Mouse (Mus musculus): ENCODE measurements around the gene Tfpi2. TPM values are rescaled to one million over a fixed set of nuclear protein-coding genes. Genes with fewer than 3 reads are reported as not detected.
A peak's percentile ranks its signal among the peaks of the same experiment; 100 is the strongest.

Gene Tfpi2
- 0.46 and 0.52 TPM in 2 replicates for polyA plus RNA-seq (2014; fragmentation: Nextera tagmentation; extraction: Ambion mirVana)

GRCm38 (mm10) chr6:3988750-3989149 is at the start of gene Tfpi2:
Tfpi2 (minus strand) TSS chr6:3988919.
- no peaks in the 10 kb centered on the region for H3K9me3 ChIP-seq (ENCODE audit: control insufficient read depth, low read length)
- no peak within 1 kb of the TSS for H3K4me2 ChIP-seq (ENCODE audit: low read depth, low read length)
- H3K36me3 ChIP-seq (ENCODE audit: control insufficient read depth, insufficient read depth, low read length) = no peaks in the 10 kb centered on the region
- ATAC-seq (ENCODE audit: low read depth) = no peak
- no peaks in the 10 kb centered on the region for H3K4me1 ChIP-seq (ENCODE audit: control insufficient read depth, insufficient read depth, low read length)
- 79% methylated on average over 3 of the region's 3 CpGs for WGBS
- no peaks in the 10 kb centered on the region for H3K27me3 ChIP-seq (ENCODE audit: control insufficient read depth, insufficient read depth, low read length)
- H3K27ac ChIP-seq (ENCODE audit: low read depth, low read length) = no peak within 1 kb of the TSS
- no peak within 1 kb of the TSS for H3K9ac ChIP-seq (replicated peaks; ENCODE audit: low read depth, low read length)
- H3K4me3 ChIP-seq (ENCODE audit: low read depth, low read length) = no peak within 1 kb of the TSS

GRCm38 (mm10) chr6:4030956-4031355 is 42.2 kb upstream of the Tfpi2 start:
- H3K36me3 ChIP-seq (ENCODE audit: control insufficient read depth, insufficient read depth, low read length) = no peaks in the 10 kb centered on the region

DNA sequence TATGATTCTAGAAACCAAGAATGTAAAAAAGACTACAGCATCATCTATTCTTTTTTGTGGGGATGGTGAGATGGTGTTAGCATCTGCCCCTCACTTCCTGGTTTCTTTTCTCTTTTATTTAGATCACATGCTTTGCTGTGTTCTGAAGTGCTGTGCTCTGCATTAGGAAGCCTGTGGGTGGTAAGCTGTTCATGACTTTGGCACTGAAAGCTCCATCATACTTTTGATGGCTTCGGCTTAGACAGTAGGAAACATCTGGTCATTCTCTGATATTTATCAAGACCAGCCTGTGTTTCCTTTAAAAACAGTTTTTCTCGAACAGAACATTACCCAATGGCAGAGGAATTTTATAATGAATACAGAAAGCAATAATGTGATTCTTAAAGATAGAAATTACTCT is 37.6 kb upstream of the Tfpi2 start:
- Histone ChIP-seq H3K27me3 (ENCODE audit: control insufficient read depth, insufficient read depth, low read length) (no peaks in the 10 kb centered on the region), H3K9ac (replicated peaks; ENCODE audit: low read depth, low read length) (no peak overlapping the region), H3K4me3 (ENCODE audit: low read depth, low read length) (no peak overlapping the region), H3K27ac (ENCODE audit: low read depth, low read length) (no peak overlapping the region), H3K4me1 (ENCODE audit: control insufficient read depth, insufficient read depth, low read length) (no peaks in the 10 kb centered on the region), H3K36me3 (ENCODE audit: control insufficient read depth, insufficient read depth, low read length) (no peaks in the 10 kb centered on the region), H3K9me3 (ENCODE audit: control insufficient read depth, low read length) (no peaks in the 10 kb centered on the region), H3K4me2 (ENCODE audit: low read depth, low read length) (no peak overlapping the region)
- no peak for ATAC-seq (ENCODE audit: low read depth)
- 73% methylated on average over 2 of the region's 2 CpGs for WGBS

More at GRCm38 (mm10) chr6:4030956-4031355, 42.2 kb upstream of the Tfpi2 start:
- H3K9me3 ChIP-seq (ENCODE audit: control insufficient read depth, low read length) = no peaks in the 10 kb centered on the region
- H3K4me3 ChIP-seq (ENCODE audit: low read depth, low read length) = no peak overlapping the region
- no peaks in the 10 kb centered on the region for H3K4me1 ChIP-seq (ENCODE audit: control insufficient read depth, insufficient read depth, low read length)
- ATAC-seq (ENCODE audit: low read depth) = no peak
- H3K9ac ChIP-seq (replicated peaks; ENCODE audit: low read depth, low read length) = no peak overlapping the region
- 77% methylated on average over 3 of the region's 3 CpGs for WGBS
- H3K27me3 ChIP-seq (ENCODE audit: control insufficient read depth, insufficient read depth, low read length) = no peaks in the 10 kb centered on the region
- no peak overlapping the region for H3K4me2 ChIP-seq (ENCODE audit: low read depth, low read length)
- no peak overlapping the region for H3K27ac ChIP-seq (ENCODE audit: low read depth, low read length)

DNA sequence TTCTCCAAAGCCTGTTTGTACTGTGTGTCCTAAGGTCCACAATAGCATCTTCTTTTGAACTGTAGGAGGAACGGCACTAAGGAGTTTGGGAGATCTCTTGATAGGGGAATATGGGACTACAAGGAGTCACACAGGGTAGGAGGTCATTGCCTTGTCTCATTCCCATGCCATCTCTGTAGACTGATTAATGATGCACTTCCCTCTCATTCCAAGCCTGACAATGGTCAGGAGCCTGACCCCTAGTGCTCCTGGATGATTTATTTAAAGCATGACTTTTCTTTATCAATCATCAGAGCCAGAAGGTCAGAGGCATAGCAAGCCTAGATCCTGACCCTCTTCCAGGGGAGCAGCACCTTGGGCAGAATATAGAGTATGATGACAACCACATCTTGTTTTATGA is 33.9 kb upstream of the Tfpi2 start:
- Histone ChIP-seq H3K9me3 (ENCODE audit: control insufficient read depth, low read length) (no peaks in the 10 kb centered on the region), H3K4me1 (ENCODE audit: control insufficient read depth, insufficient read depth, low read length) (no peaks in the 10 kb centered on the region), H3K9ac (replicated peaks; ENCODE audit: low read depth, low read length) (no peak overlapping the region), H3K4me2 (ENCODE audit: low read depth, low read length) (no peak overlapping the region), H3K36me3 (ENCODE audit: control insufficient read depth, insufficient read depth, low read length) (no peaks in the 10 kb centered on the region), H3K27me3 (ENCODE audit: control insufficient read depth, insufficient read depth, low read length) (no peaks in the 10 kb centered on the region), H3K4me3 (ENCODE audit: low read depth, low read length) (no peak overlapping the region), H3K27ac (ENCODE audit: low read depth, low read length) (no peak overlapping the region)
- WGBS = 40% methylated on average over 1 of the region's 1 CpGs
- ATAC-seq (ENCODE audit: low read depth) = no peak

DNA sequence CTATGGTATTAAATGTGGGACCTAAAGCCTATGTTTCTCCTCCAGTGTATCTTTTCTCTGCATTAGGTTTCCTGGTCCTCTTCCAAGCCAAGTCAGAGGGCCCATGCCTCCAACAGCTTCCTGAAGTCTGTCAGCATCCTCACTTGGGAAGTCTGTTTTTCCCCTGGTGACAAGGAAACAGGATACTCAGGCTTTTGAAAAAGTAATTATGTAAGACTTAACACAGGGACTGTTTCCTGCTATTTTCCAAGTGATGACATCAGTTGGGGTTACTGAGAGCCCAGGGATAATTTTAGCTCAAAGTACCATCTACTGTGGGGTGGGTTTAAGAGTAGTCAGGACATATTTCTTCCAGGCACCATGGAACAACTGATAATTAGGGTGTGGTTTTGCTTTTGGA is 20.8 kb upstream of the Tfpi2 start:
- H3K36me3 ChIP-seq (ENCODE audit: control insufficient read depth, insufficient read depth, low read length) = no peaks in the 10 kb centered on the region
- ATAC-seq (ENCODE audit: low read depth) = no peak
- H3K4me1 ChIP-seq (ENCODE audit: control insufficient read depth, insufficient read depth, low read length) = no peaks in the 10 kb centered on the region

DNA sequence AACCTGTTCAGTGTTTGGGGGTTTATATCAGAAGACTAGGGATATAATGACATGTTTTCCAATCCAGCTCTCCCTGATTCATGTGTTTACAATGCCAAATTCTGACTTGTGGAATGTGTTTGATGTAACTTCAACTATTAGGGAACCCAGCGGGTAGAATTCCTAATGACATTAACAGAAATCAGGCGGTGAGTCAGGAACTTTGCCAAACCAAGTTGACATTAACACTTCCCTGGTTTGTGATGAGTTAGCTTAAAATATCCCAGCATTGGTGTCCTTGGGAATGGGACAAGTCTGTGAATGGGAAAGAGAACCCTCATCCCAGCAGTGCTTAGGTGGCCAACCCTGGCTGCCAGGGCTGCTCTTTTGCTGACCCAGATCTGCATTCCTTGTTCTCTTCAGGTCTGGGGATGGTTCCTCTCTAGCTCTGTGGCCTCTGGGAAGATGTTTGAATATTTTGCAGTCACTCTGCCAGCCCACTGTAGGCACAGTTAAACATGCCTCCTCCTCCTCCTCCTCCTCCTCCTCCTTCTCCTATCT is 19.9 kb upstream of the Tfpi2 start:
- no peaks in the 10 kb centered on the region for H3K27me3 ChIP-seq (ENCODE audit: control insufficient read depth, insufficient read depth, low read length)
- no peak overlapping the region for H3K9ac ChIP-seq (replicated peaks; ENCODE audit: low read depth, low read length)
- ATAC-seq (ENCODE audit: low read depth) = no peak
- no peaks in the 10 kb centered on the region for H3K36me3 ChIP-seq (ENCODE audit: control insufficient read depth, insufficient read depth, low read length)
- no peak overlapping the region for H3K4me2 ChIP-seq (ENCODE audit: low read depth, low read length)
- WGBS = 86% methylated on average over 2 of the region's 2 CpGs
- no peak overlapping the region for H3K4me3 ChIP-seq (ENCODE audit: low read depth, low read length)
- no peaks in the 10 kb centered on the region for H3K4me1 ChIP-seq (ENCODE audit: control insufficient read depth, insufficient read depth, low read length)
- no peaks in the 10 kb centered on the region for H3K9me3 ChIP-seq (ENCODE audit: control insufficient read depth, low read length)
- no peak overlapping the region for H3K27ac ChIP-seq (ENCODE audit: low read depth, low read length)

More for the DNA sequence above, 20.8 kb upstream of the Tfpi2 start:
- Histone ChIP-seq H3K27ac (ENCODE audit: low read depth, low read length) (no peak overlapping the region), H3K27me3 (ENCODE audit: control insufficient read depth, insufficient read depth, low read length) (no peaks in the 10 kb centered on the region), H3K4me2 (ENCODE audit: low read depth, low read length) (no peak overlapping the region), H3K9me3 (ENCODE audit: control insufficient read depth, low read length) (no peaks in the 10 kb centered on the region), H3K9ac (replicated peaks; ENCODE audit: low read depth, low read length) (no peak overlapping the region), H3K4me3 (ENCODE audit: low read depth, low read length) (no peak overlapping the region)

DNA sequence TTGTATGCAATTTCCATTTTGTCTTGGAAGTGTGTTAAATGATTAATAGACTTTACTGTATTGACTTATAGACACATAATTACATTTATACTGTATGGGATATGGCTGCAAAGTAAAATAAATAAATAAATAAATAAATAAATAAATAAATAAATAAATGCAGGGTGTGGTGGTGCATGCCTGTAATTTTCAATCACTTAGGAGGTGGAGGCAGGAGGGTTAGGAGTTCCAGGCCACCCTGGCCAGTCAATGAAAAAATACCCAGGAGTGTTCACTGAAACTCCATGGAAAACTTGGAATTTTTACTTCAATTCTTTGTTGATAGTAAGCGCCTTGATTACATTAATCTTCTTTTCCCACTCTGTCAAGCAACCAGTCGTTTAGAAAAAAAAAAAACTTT is 16.1 kb upstream of the Tfpi2 start:
- Histone ChIP-seq H3K9ac (replicated peaks; ENCODE audit: low read depth, low read length) (no peak overlapping the region), H3K4me2 (ENCODE audit: low read depth, low read length) (no peak overlapping the region)
- 83% methylated on average over 2 of the region's 2 CpGs for WGBS

DNA sequence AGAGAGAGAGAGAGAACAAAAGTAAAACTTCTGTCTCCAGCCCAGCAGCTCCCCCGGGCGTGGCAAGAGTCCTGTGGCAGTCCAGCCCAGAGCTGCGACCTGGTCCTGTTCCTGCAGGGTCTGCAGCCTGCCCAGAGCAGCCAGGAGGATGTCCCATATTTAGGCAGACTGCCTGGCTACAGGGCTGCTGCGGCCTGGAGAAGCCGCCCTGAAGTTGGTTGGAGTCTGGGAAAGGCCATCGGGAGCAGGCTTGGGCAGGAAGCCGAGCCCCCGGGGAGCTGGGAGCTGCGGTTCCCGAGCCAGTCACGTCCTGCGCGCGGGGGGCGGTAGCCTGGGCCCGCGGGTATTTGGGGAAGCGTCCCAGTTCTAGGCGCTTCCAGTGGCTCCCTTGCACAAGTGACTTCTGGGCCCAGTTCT is 15.2 kb upstream of the Tfpi2 start, which contains the start of gene Gng11:
Gene Gng11 (plus strand): TSS at position 15 of the 417 bp plus-strand sequence.
- Histone ChIP-seq H3K27me3 (ENCODE audit: control insufficient read depth, insufficient read depth, low read length) (no peaks in the 10 kb centered on the region), H3K9ac (replicated peaks; ENCODE audit: low read depth, low read length) (peak within 1 kb of the TSS; percentile 28; the same call in 1 of the 2 replicates), H3K4me1 (ENCODE audit: control insufficient read depth, insufficient read depth, low read length) (no peaks in the 10 kb centered on the region), H3K9me3 (ENCODE audit: control insufficient read depth, low read length) (no peaks in the 10 kb centered on the region), H3K4me2 (ENCODE audit: low read depth, low read length) (peak within 1 kb of the TSS; percentile 42), H3K4me3 (ENCODE audit: low read depth, low read length) (peak within 1 kb of the TSS; percentile 27), H3K27ac (ENCODE audit: low read depth, low read length) (peak within 1 kb of the TSS; percentile 48), H3K36me3 (ENCODE audit: control insufficient read depth, insufficient read depth, low read length) (no peaks in the 10 kb centered on the region)
- 1% methylated on average over 19 of the region's 19 CpGs for WGBS
- peak; percentile 72 for ATAC-seq (ENCODE audit: low read depth)

More for the DNA sequence above, 16.1 kb upstream of the Tfpi2 start:
- Histone ChIP-seq H3K27me3 (ENCODE audit: control insufficient read depth, insufficient read depth, low read length) (no peaks in the 10 kb centered on the region), H3K27ac (ENCODE audit: low read depth, low read length) (no peak overlapping the region), H3K4me3 (ENCODE audit: low read depth, low read length) (peak overlapping the region; percentile 27), H3K4me1 (ENCODE audit: control insufficient read depth, insufficient read depth, low read length) (no peaks in the 10 kb centered on the region), H3K36me3 (ENCODE audit: control insufficient read depth, insufficient read depth, low read length) (no peaks in the 10 kb centered on the region), H3K9me3 (ENCODE audit: control insufficient read depth, low read length) (no peaks in the 10 kb centered on the region)
- ATAC-seq (ENCODE audit: low read depth) = no peak

- no peak for ATAC-seq (ENCODE audit: low read depth)
- Histone ChIP-seq H3K9ac (replicated peaks; ENCODE audit: low read depth, low read length) (no peak overlapping the region), H3K27me3 (ENCODE audit: control insufficient read depth, insufficient read depth, low read length) (no peaks in the 10 kb centered on the region), H3K4me2 (ENCODE audit: low read depth, low read length) (peak overlapping the region; percentile 42; the same call in 1 of the 2 replicates), H3K9me3 (ENCODE audit: control insufficient read depth, low read length) (no peaks in the 10 kb centered on the region), H3K4me3 (ENCODE audit: low read depth, low read length) (no peak overlapping the region), H3K36me3 (ENCODE audit: control insufficient read depth, insufficient read depth, low read length) (no peaks in the 10 kb centered on the region), H3K4me1 (ENCODE audit: control insufficient read depth, insufficient read depth, low read length) (no peaks in the 10 kb centered on the region), H3K27ac (ENCODE audit: low read depth, low read length) (no peak overlapping the region; the same call in 1 of the 2 replicates)
- whole genome bisulfite sequencing = 51% methylated on average over 4 of the region's 4 CpGs
These were observed 14.7 kb upstream of the Tfpi2 start for GRCm38 (mm10) chr6:4003445-4003844.
